Mouse (Mus musculus): ENCODE measurements around the gene Tmem123. TPM values are rescaled to one million over a fixed set of nuclear protein-coding genes. Genes with fewer than 3 reads are reported as not detected.

The Tmem123 gene
- polyA plus RNA-seq, 2 experiments, result 23.3 to 45.2 TPM

GRCm38 (mm10) chr9:7836331-7836730 lies 72.5 kb downstream of the Tmem123 start:
- Histone ChIP-seq H3K9ac (replicated peaks) (peak overlapping the region; percentile 98), H3K27me3 (ENCODE audit: control insufficient read depth, insufficient read depth, low read length) (no peaks in the 10 kb centered on the region), H3K4me3 (ENCODE audit: insufficient read depth in 1 of 2, low read depth in 2 of 2, low read length in 2 of 2) (peak overlapping the region; percentile 74 to 86), H3K36me3 (replicated peaks; ENCODE audit: control insufficient read depth, insufficient read depth, low read depth) (peaks cover 2% of the 10 kb centered on the region), H3K9me3 (ENCODE audit: control insufficient read depth, low read length) (no peaks in the 10 kb centered on the region), H3K4me2 (ENCODE audit: low read depth) (peak overlapping the region; percentile 89), H3K4me1 (replicated peaks; ENCODE audit: control insufficient read depth in 2 of 2, insufficient read depth in 2 of 2, low read length in 1 of 2) (peaks cover 8 to 20% of the 10 kb centered on the region in 2 experiments), H3K27ac (peak overlapping the region; percentile 99)
- TF ChIP-seq CTCF (IDR thresholded peaks at IDR 0.05; ENCODE audit: low read depth) (peak; percentile 29; the same call in 1 of the 2 replicates), EP300 (IDR thresholded peaks at IDR 0.05; ENCODE audit: low read depth) (no peak)
- WGBS (ENCODE audit: insufficient replicate concordance), result 0% methylated on average over 16 of the region's 16 CpGs
- DNase-seq (ENCODE audit: low read depth in 3 of 3, low spot score in 3 of 3) (peak; percentile 23 to 47 (median 28)), ATAC-seq (ENCODE audit: insufficient read depth) (peak; percentile 46)

GRCm38 (mm10) chr9:7836905-7837805 lies 73.3 kb downstream of the Tmem123 start, which contains the start of gene Birc2:
Birc2 (minus strand) TSS chr9:7837064.
- ATAC-seq (ENCODE audit: insufficient read depth), result peak; percentile 96
- H3K9ac ChIP-seq (replicated peaks), result peak within 1 kb of the TSS; percentile 98
- H3K27me3 ChIP-seq (ENCODE audit: control insufficient read depth, insufficient read depth, low read length), result no peaks in the 10 kb centered on the region
- under 1% methylated on average over 68 of the region's 68 CpGs for WGBS (ENCODE audit: insufficient replicate concordance)
- TF ChIP-seq EP300 (IDR thresholded peaks at IDR 0.05; ENCODE audit: low read depth) (peak; percentile 53), CTCF (IDR thresholded peaks at IDR 0.05; ENCODE audit: low read depth) (no peak)
- peak within 1 kb of the TSS; percentile 89 for H3K4me2 ChIP-seq (ENCODE audit: low read depth)
- H3K36me3 ChIP-seq (replicated peaks; ENCODE audit: control insufficient read depth, insufficient read depth, low read depth), result peaks cover 2% of the 10 kb centered on the region
- peaks cover 5 to 16% of the 10 kb centered on the region in 2 experiments for H3K4me1 ChIP-seq (replicated peaks; ENCODE audit: control insufficient read depth in 2 of 2, insufficient read depth in 2 of 2, low read length in 1 of 2)
- H3K9me3 ChIP-seq (ENCODE audit: control insufficient read depth, low read length), result no peaks in the 10 kb centered on the region
- peak within 1 kb of the TSS; percentile 74 to 86 for H3K4me3 ChIP-seq (ENCODE audit: insufficient read depth in 1 of 2, low read depth in 2 of 2, low read length in 2 of 2)
- DNase-seq (ENCODE audit: low read depth in 3 of 3, low spot score in 3 of 3), result peak; percentile 93 to 95 (median 94)
- H3K27ac ChIP-seq, result peak within 1 kb of the TSS; percentile 99

DNA sequence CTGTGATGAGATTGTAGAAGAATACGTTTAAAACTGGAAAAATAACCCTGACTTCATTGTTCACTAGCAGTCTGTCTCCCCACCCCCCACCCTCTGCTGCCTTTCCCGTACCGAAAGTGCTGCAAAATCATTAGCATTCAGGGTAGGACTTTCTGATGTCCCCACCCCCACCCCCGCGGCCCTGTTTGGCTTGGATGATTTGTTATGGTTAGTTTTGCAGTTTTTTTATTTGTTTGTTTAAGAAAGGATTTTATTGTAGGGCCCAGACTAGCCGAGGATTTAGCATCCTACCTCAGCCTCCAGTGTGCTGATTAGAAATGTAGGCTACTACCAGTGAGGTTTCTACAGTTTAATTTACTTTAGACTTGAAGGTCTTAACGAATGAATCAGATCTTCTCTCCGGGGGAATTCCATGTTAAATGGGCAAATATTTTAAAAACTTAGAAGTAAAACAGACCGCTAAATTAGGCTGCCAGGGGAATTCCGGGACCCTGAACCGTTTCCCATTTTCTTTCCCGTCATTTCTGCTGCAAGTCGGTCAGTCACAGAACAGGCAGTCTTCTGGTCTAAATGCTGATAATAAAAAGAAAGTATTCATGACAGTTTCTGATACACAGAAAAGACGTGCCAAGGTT lies 74.1 kb downstream of the Tmem123 start:
- Histone ChIP-seq H3K9me3 (ENCODE audit: control insufficient read depth, low read length) (no peaks in the 10 kb centered on the region), H3K27ac (peak overlapping the region; percentile 99), H3K9ac (replicated peaks) (peak overlapping the region; percentile 98), H3K27me3 (ENCODE audit: control insufficient read depth, insufficient read depth, low read length) (no peaks in the 10 kb centered on the region), H3K4me2 (ENCODE audit: low read depth) (peak overlapping the region; percentile 89), H3K4me1 (replicated peaks; ENCODE audit: control insufficient read depth in 2 of 2, insufficient read depth in 2 of 2, low read length in 1 of 2) (peaks cover 3 to 13% of the 10 kb centered on the region in 2 experiments), H3K4me3 (ENCODE audit: insufficient read depth in 1 of 2, low read depth in 2 of 2, low read length in 2 of 2) (peak overlapping the region; percentile 74 to 86), H3K36me3 (replicated peaks; ENCODE audit: control insufficient read depth, insufficient read depth, low read depth) (peaks cover 2% of the 10 kb centered on the region)
- peak; percentile 34 to 41 (median 39) for DNase-seq (ENCODE audit: low read depth in 3 of 3, low spot score in 3 of 3)
- 27% methylated on average over 14 of the region's 14 CpGs for WGBS (ENCODE audit: insufficient replicate concordance)
- ATAC-seq (ENCODE audit: insufficient read depth), result no peak
- TF ChIP-seq CTCF (IDR thresholded peaks at IDR 0.05; ENCODE audit: low read depth) (no peak), EP300 (IDR thresholded peaks at IDR 0.05; ENCODE audit: low read depth) (no peak)

DNA sequence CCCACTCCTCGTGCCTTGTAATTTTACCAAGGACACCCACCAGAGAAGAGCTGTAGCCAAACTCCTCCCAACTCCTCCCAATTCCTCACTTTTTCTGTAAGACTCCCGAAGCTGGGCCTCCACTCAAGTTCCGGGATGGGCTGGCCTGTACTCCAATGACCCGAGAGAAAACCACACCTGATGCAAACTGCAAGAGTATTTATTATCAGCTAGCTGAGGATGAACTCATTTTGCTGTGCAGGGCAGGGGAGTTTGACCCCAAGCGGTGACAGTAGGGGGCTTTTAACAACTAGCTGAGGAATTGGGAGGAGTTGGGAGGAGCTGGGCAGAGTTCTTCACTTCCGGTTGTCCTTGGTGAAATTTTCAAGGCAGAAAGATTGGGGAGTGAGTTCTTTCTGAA lies 77.4 kb downstream of the Tmem123 start:
- Histone ChIP-seq H3K4me3 (ENCODE audit: insufficient read depth in 1 of 2, low read depth in 2 of 2, low read length in 2 of 2) (no peak overlapping the region), H3K36me3 (replicated peaks; ENCODE audit: control insufficient read depth, insufficient read depth, low read depth) (no peaks in the 10 kb centered on the region), H3K4me2 (ENCODE audit: low read depth) (no peak overlapping the region), H3K9me3 (ENCODE audit: control insufficient read depth, low read length) (no peaks in the 10 kb centered on the region), H3K27ac (no peak overlapping the region), H3K9ac (replicated peaks) (no peak overlapping the region), H3K4me1 (replicated peaks; ENCODE audit: control insufficient read depth in 2 of 2, insufficient read depth in 2 of 2, low read length in 1 of 2) (peaks cover 3 to 6% of the 10 kb centered on the region in 2 experiments; a peak in 3 of 4 replicates), H3K27me3 (ENCODE audit: control insufficient read depth, insufficient read depth, low read length) (no peaks in the 10 kb centered on the region)
- TF ChIP-seq CTCF (IDR thresholded peaks at IDR 0.05; ENCODE audit: low read depth), result no peak
- no peak for TF ChIP-seq EP300 (IDR thresholded peaks at IDR 0.05; ENCODE audit: low read depth)
- 67% methylated on average over 6 of the region's 6 CpGs for WGBS (ENCODE audit: insufficient replicate concordance)
- DNase-seq (ENCODE audit: low read depth in 3 of 3, low spot score in 3 of 3), result no peak
- no peak for ATAC-seq (ENCODE audit: insufficient read depth)

Small RNAs within 50 kb of the gene (microRNA-seq; reads per million reads assigned to microRNA genes)
- gene Mir5618, result 12.7 reads per million, percentile 23 among the genes with 10 or more reads in this experiment

Other genes with a start within 250 kb of the Tmem123 start
- 0.83 and 1.2 TPM in 2 replicates for gene Mmp8, start 205.6 kb upstream of the Tmem123 start, polyA plus RNA-seq (2012; rRNA removed)
- 2.3 and 3.1 TPM in 2 replicates for gene Mmp8, start 205.6 kb upstream of the Tmem123 start, polyA plus RNA-seq (2014; fragmentation: Nextera tagmentation; extraction: Ambion mirVana)
- 0.03 and 0.17 TPM in 2 replicates for gene Mmp27, start 192.6 kb upstream of the Tmem123 start, polyA plus RNA-seq (2012; rRNA removed)
- gene Mmp27, start 192.6 kb upstream of the Tmem123 start, polyA plus RNA-seq (2014; fragmentation: Nextera tagmentation; extraction: Ambion mirVana), result 0.06 TPM in 1 of 2 replicates, not detected in the other
- gene Mmp20, start 135.8 kb upstream of the Tmem123 start, polyA plus RNA-seq (2012; rRNA removed), result not detected in 2 replicates
- not detected in 2 replicates for gene Mmp20, start 135.8 kb upstream of the Tmem123 start, polyA plus RNA-seq (2014; fragmentation: Nextera tagmentation; extraction: Ambion mirVana)
- not detected in 2 replicates for gene Mmp7, start 72.0 kb upstream of the Tmem123 start, polyA plus RNA-seq (2012; rRNA removed)
- gene Mmp7, start 72.0 kb upstream of the Tmem123 start, polyA plus RNA-seq (2014; fragmentation: Nextera tagmentation; extraction: Ambion mirVana), result not detected in 2 replicates
- 7.0 and 9.4 TPM in 2 replicates for gene Birc2, start 73.0 kb downstream of the Tmem123 start, polyA plus RNA-seq (2012; rRNA removed)
- gene Birc2, start 73.0 kb downstream of the Tmem123 start, polyA plus RNA-seq (2014; fragmentation: Nextera tagmentation; extraction: Ambion mirVana), result 13.1 and 14.1 TPM in 2 replicates
- gene Birc3, start 109.1 kb downstream of the Tmem123 start, polyA plus RNA-seq (2012; rRNA removed), result 3.6 and 4.7 TPM in 2 replicates
- 4.7 and 6.1 TPM in 2 replicates for gene Birc3, start 109.1 kb downstream of the Tmem123 start, polyA plus RNA-seq (2014; fragmentation: Nextera tagmentation; extraction: Ambion mirVana)
- 3.4 and 4.1 TPM in 2 replicates for gene Yap1, start 240.6 kb downstream of the Tmem123 start, polyA plus RNA-seq (2012; rRNA removed)
- gene Yap1, start 240.6 kb downstream of the Tmem123 start, polyA plus RNA-seq (2014; fragmentation: Nextera tagmentation; extraction: Ambion mirVana), result 2.6 and 2.9 TPM in 2 replicates